Mouse (Mus musculus) heart, embryonic 12.5 days (tissue): Measurements from ENCODE around the gene Ntn4. TPM values are rescaled to one million over a fixed set of nuclear protein-coding genes. Genes with fewer than 3 reads are reported as not detected.

Experiments used
- ATAC-seq: fragments of 200-750 bp; cut with Nextera tagmentation; 2 replicates; pipeline ENCODE4 v1.8.0; 2017; ENCODE audit warnings: moderate TSS enrichment, moderate library complexity; ENCODE audit not compliant: insufficient number of reproducible peaks, low FRiP score
- H3K27ac ChIP-seq: fragments of 300-500 bp; sonication (generic); 2 replicates; pipeline ENCODE4 v1.5.1; 2016; ENCODE audit warnings: mild to moderate bottlenecking, moderate library complexity; ENCODE audit not compliant: poor library complexity, severe bottlenecking
- H3K27me3 ChIP-seq: fragments of 300-500 bp; sonication (generic); replicated peaks from 2 replicates; pipeline ENCODE4 v1.6.1; 2016; ENCODE audit warnings: mild to moderate bottlenecking, moderate library complexity
- H3K36me3 ChIP-seq: fragments of 300-500 bp; sonication (generic); 2 replicates; pipeline ENCODE4 v1.6.1; 2016; ENCODE audit warnings: mild to moderate bottlenecking, moderate library complexity
- H3K4me1 ChIP-seq: fragments of 300-500 bp; sonication (generic); replicated peaks from 2 replicates; pipeline ENCODE4 v1.6.1; 2016; ENCODE audit warnings: mild to moderate bottlenecking
- H3K4me2 ChIP-seq: fragments of 300-500 bp; sonication (generic); 2 replicates; pipeline ENCODE4 v1.6.1; 2016; ENCODE audit warnings: mild to moderate bottlenecking, moderate library complexity
- H3K4me3 ChIP-seq: fragments of 300-500 bp; sonication (generic); 2 replicates; pipeline ENCODE4 v1.5.1; 2016; ENCODE audit warnings: mild to moderate bottlenecking
- H3K9ac ChIP-seq: fragments of 300-500 bp; sonication (generic); 2 replicates; pipeline ENCODE4 v1.6.1; 2016; ENCODE audit warnings: mild to moderate bottlenecking, moderate library complexity
- H3K9me3 ChIP-seq: fragments of 300-500 bp; sonication (generic); replicated peaks from 2 replicates; pipeline ENCODE4 v1.6.1; 2016; ENCODE audit warnings: mild to moderate bottlenecking, moderate library complexity
- WGBS: fragments of 180-500 bp; shearing (Covaris S2); methylation state at CpG from one replicate; pipeline ENCODE4 v1.1.7; 2016; 5-methylcytosine and 5-hydroxymethylcytosine counted together
- polyA plus RNA-seq: library from polyadenylated mRNA; unstranded; fragments of >200 nt; fragmentation: Nextera tagmentation; extraction: Ambion mirVana; gene quantifications from 2 replicates; pipeline ENCODE4 v1.2.1, GENCODE M21; 2016

Ntn4 gene
- polyA plus RNA-seq, 1 experiment from 2014 or later = 1.3 TPM

DNA sequence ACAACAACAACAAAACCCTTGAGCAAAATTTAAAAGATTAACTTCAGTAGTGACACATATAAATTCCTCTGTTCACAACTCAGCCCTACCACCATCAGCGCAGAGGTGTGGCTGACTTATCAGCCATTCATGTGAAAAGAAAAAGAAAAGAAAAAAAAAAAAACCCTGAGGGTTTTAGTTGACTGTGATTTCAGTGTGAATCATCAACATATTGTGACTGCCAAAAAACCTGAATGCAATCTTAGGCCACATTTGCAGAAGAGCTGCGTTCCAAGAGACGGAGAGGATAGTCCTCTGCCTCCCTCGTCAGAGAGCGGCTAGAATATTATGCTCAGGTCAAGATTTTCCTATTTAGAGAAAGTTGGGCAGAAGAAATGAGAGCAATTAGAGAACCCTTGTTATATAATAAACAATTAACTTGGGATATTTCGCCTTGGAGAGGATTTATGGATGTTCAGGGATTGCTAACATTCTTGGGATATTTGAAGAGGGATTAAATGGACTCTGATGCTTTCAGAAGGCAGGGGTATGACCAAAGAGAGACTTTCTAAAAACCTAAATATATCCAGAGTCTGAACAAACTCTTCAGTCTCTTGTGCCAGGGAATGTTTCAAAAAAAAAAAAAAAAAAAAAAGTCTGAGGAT lies 21.0 kb downstream of the Ntn4 start:
- Histone ChIP-seq H3K4me3 (no peak overlapping the region), H3K27ac (no peak overlapping the region), H3K9ac (no peak overlapping the region), H3K4me2 (no peak overlapping the region), H3K36me3 (no peaks in the 10 kb centered on the region), H3K9me3 (no peaks in the 10 kb centered on the region; the same call in 1 of the 2 replicates), H3K4me1 (peaks cover 6% of the 10 kb centered on the region; the same call in 1 of the 2 replicates), H3K27me3 (peaks cover 3% of the 10 kb centered on the region; the same call in 1 of the 2 replicates)
- 85% methylated on average over 6 of the region's 6 CpGs for WGBS
- no peak for ATAC-seq

GRCm38 (mm10) chr10:93662018-93662417 lies 21.5 kb downstream of the Ntn4 start:
- H3K9me3 ChIP-seq = no peaks in the 10 kb centered on the region; the same call in 1 of the 2 replicates
- H3K9ac ChIP-seq = no peak overlapping the region
- no peak overlapping the region for H3K4me3 ChIP-seq
- H3K27ac ChIP-seq = no peak overlapping the region
- ATAC-seq = no peak
- no peaks in the 10 kb centered on the region for H3K27me3 ChIP-seq
- 68% methylated on average over 5 of the region's 5 CpGs for WGBS
- peaks cover 8% of the 10 kb centered on the region; the same call in 1 of the 2 replicates for H3K4me1 ChIP-seq
- H3K4me2 ChIP-seq = no peak overlapping the region
- H3K36me3 ChIP-seq = no peaks in the 10 kb centered on the region

- Histone ChIP-seq H3K9ac (no peak overlapping the region), H3K27ac (no peak overlapping the region), H3K27me3 (no peaks in the 10 kb centered on the region), H3K36me3 (no peaks in the 10 kb centered on the region), H3K4me1 (peaks cover 9% of the 10 kb centered on the region; the same call in 1 of the 2 replicates), H3K4me3 (no peak overlapping the region), H3K9me3 (no peaks in the 10 kb centered on the region), H3K4me2 (no peak overlapping the region)
- WGBS = 62% methylated on average over 2 of the region's 2 CpGs
- ATAC-seq = peak; percentile 83
These were observed 25.7 kb downstream of the Ntn4 start for GRCm38 (mm10) chr10:93666222-93666621.

DNA sequence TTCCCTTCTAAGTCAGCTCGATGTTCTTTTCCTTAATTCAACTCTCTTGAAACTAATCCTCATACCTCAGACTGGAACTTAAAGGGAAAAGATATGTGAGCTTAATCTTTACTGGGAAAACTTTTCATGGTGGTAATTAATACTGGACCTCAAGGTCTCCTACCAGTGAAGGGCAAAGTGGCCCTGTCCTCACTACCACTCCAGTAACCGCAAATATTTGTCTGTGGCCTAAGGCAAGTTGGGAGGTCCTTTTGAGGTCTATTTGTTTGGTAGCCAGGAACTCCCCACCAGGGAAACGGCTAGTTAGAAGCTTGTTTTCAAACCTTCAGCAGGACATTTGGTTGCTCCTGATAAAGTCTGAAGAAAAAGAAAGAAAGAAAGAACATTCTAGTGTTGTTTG lies 26.5 kb downstream of the Ntn4 start:
- WGBS = 53% methylated on average over 3 of the region's 3 CpGs

GRCm38 (mm10) chr10:93672646-93673479 lies 32.4 kb downstream of the Ntn4 start:
- Histone ChIP-seq H3K9ac (peak overlapping the region; percentile 28; the same call in 1 of the 2 replicates), H3K9me3 (peaks cover 6% of the 10 kb centered on the region; the same call in 1 of the 2 replicates), H3K27ac (peak overlapping the region; percentile 36), H3K4me2 (peak overlapping the region; percentile 65), H3K4me3 (peak overlapping the region; percentile 30), H3K4me1 (peaks cover 7% of the 10 kb centered on the region), H3K27me3 (peaks cover 3% of the 10 kb centered on the region; the same call in 1 of the 2 replicates), H3K36me3 (no peaks in the 10 kb centered on the region; the same call in 1 of the 2 replicates)
- no peak for ATAC-seq
- WGBS = 40% methylated on average over 22 of the region's 22 CpGs

More for the DNA sequence above, 26.5 kb downstream of the Ntn4 start:
- no peak for ATAC-seq
- H3K9ac ChIP-seq = no peak overlapping the region
- H3K4me3 ChIP-seq = no peak overlapping the region
- no peaks in the 10 kb centered on the region for H3K36me3 ChIP-seq
- H3K27ac ChIP-seq = no peak overlapping the region
- H3K9me3 ChIP-seq = no peaks in the 10 kb centered on the region
- no peaks in the 10 kb centered on the region; the same call in 1 of the 2 replicates for H3K27me3 ChIP-seq
- H3K4me2 ChIP-seq = no peak overlapping the region
- H3K4me1 ChIP-seq = peaks cover 7% of the 10 kb centered on the region; the same call in 1 of the 2 replicates

GRCm38 (mm10) chr10:93679191-93680007 lies 38.9 kb downstream of the Ntn4 start:
- 27% methylated on average over 19 of the region's 19 CpGs for WGBS
- peaks cover 6% of the 10 kb centered on the region; the same call in 1 of the 2 replicates for H3K9me3 ChIP-seq
- H3K4me1 ChIP-seq = peaks cover 17% of the 10 kb centered on the region
- H3K27ac ChIP-seq = 0 out of 2 replicates have a peak overlapping the region, but pooled peaks have one; percentile 13
- H3K4me3 ChIP-seq = peak overlapping the region; percentile 27
- 0 out of 2 replicates have a peak overlapping the region, but pooled peaks have one; percentile 42 for H3K9ac ChIP-seq
- ATAC-seq = peak; percentile 79
- H3K4me2 ChIP-seq = peak overlapping the region; percentile 58
- H3K27me3 ChIP-seq = no peaks in the 10 kb centered on the region
- H3K36me3 ChIP-seq = no peaks in the 10 kb centered on the region; the same call in 1 of the 2 replicates

DNA sequence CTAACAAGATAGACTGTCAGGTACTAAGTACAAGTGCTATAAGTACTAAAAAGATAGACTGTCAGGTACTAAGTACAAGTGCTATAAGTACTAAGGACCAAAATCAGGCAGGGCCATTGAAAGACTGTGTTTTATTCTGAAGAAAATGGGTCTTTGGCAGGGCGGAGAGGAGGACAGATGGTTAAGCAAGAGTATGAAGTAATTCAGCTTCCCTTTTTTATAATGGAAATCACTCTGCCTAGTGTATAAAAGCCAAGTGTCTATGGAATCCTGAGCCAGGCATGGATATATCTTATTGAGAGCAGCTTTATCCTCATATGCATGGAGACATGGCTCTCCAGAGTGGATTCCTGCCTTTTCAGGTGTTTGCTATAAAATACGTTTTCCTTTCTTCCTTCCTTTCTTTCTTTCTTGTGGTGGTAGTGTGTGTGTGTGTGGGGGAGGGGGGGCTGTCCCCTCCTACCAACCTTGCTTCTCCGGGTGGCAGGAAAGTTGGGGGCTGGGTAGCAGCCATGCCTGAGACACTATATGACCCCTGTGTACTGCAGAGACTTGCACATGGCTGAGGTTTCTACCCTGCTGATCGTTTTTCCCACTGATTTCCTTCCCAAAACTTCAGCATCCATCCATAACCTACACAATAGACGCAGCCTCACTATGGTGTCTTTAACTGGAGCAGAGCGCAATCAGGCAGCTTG lies 40.3 kb downstream of the Ntn4 start:
- Histone ChIP-seq H3K9me3 (no peaks in the 10 kb centered on the region), H3K4me2 (no peak overlapping the region), H3K4me1 (peaks cover 17% of the 10 kb centered on the region), H3K27ac (no peak overlapping the region), H3K9ac (no peak overlapping the region), H3K4me3 (no peak overlapping the region), H3K27me3 (no peaks in the 10 kb centered on the region), H3K36me3 (no peaks in the 10 kb centered on the region)
- 73% methylated on average over 6 of the region's 6 CpGs for WGBS
- ATAC-seq = no peak

GRCm38 (mm10) chr10:93682185-93682747 lies 41.8 kb downstream of the Ntn4 start:
- no peaks in the 10 kb centered on the region for H3K27me3 ChIP-seq
- ATAC-seq = no peak
- H3K36me3 ChIP-seq = no peaks in the 10 kb centered on the region
- H3K27ac ChIP-seq = no peak overlapping the region
- no peak overlapping the region for H3K4me2 ChIP-seq
- no peak overlapping the region for H3K9ac ChIP-seq
- WGBS = 71% methylated on average over 18 of the region's 18 CpGs
- no peak overlapping the region for H3K4me3 ChIP-seq
- no peaks in the 10 kb centered on the region for H3K9me3 ChIP-seq
- H3K4me1 ChIP-seq = peaks cover 17% of the 10 kb centered on the region

DNA sequence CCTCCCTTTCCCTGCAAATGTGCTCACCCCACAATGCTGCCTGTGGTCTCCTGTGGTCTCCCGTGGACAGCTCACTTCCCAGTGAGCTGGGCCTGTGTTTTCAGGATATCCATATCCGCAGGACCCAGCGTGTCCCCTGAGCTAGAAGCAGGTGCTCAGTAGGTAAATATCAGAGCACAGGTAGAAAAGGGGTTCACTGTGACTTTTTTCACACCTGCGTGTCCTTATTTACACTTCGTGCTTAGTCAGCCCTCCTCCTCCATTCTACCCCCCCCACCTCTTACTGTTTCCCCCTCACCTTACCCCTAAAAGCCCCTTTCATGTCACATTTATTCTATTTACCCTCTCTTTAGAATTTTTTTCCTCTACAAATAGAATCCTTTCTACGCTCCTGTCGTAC lies 42.7 kb downstream of the Ntn4 start:
- ATAC-seq = no peak
- H3K36me3 ChIP-seq = no peaks in the 10 kb centered on the region
- no peaks in the 10 kb centered on the region for H3K9me3 ChIP-seq
- 81% methylated on average over 7 of the region's 7 CpGs for WGBS
- H3K9ac ChIP-seq = no peak overlapping the region
- H3K27ac ChIP-seq = no peak overlapping the region
- H3K27me3 ChIP-seq = no peaks in the 10 kb centered on the region
- H3K4me1 ChIP-seq = peaks cover 17% of the 10 kb centered on the region
- H3K4me2 ChIP-seq = no peak overlapping the region
- H3K4me3 ChIP-seq = no peak overlapping the region

DNA sequence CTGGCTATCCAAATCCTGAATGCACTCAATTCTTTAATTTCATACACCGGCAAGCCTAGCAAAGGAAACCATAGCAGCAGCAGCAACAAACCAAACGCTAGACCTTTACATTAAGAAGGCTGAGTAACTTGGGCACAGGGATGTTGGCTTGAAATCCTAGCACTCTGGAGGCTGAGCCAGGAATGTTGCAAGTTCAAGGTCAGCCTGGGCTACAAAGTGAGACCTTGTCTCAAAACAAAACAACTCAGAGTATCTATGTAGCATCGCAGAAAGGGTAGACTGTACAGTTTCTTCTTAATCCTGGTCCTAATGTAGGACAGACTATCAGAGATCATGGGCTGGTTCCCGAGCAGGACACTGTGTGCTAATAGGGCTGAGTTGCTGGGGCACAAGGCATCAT lies 43.4 kb downstream of the Ntn4 start:
- 84% methylated on average over 4 of the region's 4 CpGs for WGBS
- H3K27ac ChIP-seq = no peak overlapping the region
- no peak for ATAC-seq

More for the DNA sequence above, 43.4 kb downstream of the Ntn4 start:
- no peak overlapping the region for H3K4me2 ChIP-seq
- H3K9ac ChIP-seq = no peak overlapping the region
- H3K36me3 ChIP-seq = no peaks in the 10 kb centered on the region
- H3K4me3 ChIP-seq = no peak overlapping the region
- H3K27me3 ChIP-seq = no peaks in the 10 kb centered on the region
- H3K4me1 ChIP-seq = peaks cover 13% of the 10 kb centered on the region
- no peaks in the 10 kb centered on the region for H3K9me3 ChIP-seq
